Mouse (Mus musculus) cerebral cortex, adult 2 months (tissue): Measurements from ENCODE around the gene Plek2.

Experiments used
- WGBS: fragments of 180-500 bp; shearing (Covaris S2); methylation state at CpG from one replicate; pipeline ENCODE4 v1.1.7; 2018; 5-methylcytosine and 5-hydroxymethylcytosine counted together

The Plek2 gene

DNA sequence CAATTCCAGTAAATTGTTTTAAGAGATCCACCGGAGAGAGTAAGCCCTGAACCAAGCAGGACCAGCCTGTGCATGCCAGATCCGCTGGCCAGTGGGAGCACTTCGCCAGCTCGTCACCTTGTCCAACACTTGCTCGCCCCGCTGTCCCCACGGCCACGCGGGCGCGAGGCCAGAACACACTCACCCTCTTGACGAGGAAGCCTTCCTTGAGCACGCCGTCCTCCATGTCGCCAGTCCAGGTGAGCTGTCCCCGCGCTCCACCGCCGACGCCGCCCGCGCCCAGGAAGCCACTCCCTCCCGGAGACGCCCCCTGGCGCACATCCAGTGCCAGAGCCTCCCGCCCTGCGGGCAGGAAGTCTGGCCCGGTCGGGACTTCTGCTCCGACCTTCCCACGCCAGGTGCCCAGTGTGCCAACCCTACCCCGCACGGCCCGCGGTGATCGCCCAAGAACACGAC is at the start of gene Plek2:
Gene Plek2, minus strand, starts transcription at position 258 of the 456 bp plus-strand sequence.
- 4% methylated on average over 38 of the region's 38 CpGs for WGBS

DNA sequence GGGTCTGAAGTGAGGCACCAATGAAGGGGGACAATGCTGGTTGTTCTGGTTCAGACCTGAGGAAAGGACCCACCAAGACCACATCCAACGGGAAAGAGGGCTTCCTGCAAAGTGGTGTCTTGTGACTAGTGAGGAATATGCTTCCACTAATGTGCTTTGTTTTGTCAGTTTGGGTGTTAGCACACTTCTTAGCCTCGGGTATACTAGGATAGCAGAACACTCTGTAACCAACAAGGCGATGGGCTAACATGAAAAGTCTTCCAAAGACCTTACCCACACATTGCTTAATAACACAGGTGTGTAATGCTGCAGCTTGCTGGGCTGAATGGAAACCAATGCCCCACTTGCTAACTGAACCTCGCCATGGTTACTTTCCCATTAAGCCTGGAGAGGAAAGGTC is 49.6 kb upstream of the Plek2 start:
- 87% methylated on average over 4 of the region's 4 CpGs for WGBS

DNA sequence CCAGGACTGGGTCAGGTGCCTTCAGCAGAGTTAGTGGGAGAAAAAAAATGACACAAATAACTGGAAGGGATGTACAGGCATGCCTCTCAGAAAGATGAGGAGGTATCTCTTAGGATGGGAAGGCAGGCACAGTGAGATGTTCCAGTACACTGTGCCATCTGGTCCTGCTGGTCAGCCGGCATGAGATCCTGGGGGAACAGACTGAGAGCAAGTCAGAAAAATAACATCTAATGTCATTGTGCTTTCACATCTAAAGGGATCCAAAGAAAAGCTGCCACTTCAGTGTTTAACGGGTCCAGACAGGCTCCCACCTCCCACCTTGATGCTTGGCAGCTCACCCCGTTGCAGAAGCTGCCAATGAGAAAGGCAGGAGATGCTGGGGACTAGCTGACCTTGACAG is 45.7 kb upstream of the Plek2 start:
- WGBS = 18% methylated on average over 3 of the region's 3 CpGs

DNA sequence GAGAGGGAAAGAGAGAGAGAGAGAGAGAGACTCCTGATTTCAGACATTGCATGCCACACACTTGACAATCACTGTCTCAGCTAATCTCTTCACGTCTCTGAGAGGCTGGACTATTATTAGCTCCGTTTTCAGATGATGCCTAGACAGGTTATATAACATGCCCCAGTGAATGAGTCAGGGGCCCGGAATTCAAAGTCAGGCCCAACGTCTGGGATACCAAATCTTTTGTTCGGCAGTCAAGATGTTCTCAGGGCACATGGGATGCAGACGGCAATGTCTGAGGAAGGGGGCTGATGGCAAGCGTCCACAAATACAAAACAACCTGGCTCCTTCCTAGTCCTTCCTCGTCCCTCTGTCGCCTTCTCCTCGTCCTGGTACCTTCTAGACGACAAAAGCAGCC is 45.3 kb upstream of the Plek2 start:
- 45% methylated on average over 11 of the region's 11 CpGs for WGBS

DNA sequence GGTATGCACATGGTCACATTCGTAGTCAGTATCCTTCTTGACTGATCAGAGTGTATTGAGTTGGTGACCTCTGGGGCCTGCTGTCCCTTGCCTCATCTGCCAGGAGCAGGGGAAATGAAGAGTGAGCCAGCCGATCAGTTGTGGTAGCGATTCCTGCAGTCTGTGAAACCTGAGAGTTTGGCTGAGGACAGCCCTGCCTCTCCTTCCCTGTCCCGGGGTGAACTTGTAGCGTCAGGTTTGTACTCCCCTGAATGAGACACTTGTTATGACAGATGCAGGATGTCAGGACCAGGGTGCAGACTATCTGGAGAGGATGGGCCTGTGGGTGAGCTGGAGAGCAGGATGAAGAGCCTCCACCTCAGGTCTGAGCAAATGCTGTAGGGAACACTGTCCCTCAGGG is 40.9 kb upstream of the Plek2 start:
- WGBS = 80% methylated on average over 5 of the region's 5 CpGs

DNA sequence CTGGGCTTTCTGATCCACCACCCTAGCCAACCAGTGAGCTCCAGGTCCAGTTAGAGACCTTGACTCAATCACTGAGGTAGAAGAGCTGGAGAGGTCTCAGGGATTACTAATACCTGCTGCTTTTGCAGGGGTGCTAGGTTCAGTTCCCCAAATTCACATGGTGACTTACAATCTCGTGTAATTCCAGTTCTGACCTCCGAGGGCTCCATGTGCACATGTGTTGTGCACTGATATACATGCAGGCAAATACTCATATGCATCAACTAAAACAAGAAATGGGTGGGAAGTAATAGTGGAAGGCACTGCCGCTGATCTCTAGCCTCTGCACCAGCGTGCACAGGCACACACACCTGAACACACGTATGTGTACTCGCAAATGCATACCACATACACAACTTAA is 40.4 kb upstream of the Plek2 start:
- 78% methylated on average over 6 of the region's 6 CpGs for WGBS

DNA sequence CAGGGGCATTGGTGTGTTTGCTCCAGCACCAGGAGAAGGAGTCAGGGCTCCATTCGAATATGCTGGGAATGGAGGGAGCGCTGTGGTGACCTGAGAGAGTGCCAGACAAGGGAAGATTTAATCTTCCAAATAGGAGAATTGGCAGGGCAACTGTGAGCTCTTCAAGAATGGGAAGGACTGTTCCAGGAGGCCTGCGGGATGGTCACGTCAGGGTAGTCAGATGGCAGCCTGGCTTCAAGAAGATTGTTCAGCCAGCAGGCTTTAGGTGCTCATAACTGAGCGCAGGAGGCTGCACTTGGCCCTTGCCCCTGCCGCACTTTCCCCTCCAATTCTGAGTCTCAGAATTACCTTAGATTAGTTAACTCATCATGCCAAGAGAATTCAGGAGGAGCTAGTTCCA is 36.2 kb upstream of the Plek2 start:
- WGBS = 91% methylated on average over 6 of the region's 6 CpGs

DNA sequence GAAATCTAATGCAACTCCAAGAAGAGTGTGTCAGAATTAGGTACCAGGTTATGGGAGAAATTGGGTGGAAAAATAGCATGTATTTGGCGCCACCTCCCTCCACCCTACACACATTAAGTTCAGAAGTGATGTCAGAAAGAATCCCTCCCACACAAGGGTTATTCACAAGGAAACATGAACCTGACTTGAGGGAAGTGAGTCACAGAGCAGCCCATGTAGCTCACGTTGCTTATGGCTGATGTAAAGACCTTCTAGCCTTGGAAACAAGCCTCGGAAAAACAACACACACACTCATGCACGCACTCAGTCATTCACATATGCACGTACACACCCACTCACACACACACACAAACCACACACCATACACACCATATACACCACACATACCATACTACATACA is 33.3 kb upstream of the Plek2 start:
- WGBS = 80% methylated on average over 5 of the region's 5 CpGs

DNA sequence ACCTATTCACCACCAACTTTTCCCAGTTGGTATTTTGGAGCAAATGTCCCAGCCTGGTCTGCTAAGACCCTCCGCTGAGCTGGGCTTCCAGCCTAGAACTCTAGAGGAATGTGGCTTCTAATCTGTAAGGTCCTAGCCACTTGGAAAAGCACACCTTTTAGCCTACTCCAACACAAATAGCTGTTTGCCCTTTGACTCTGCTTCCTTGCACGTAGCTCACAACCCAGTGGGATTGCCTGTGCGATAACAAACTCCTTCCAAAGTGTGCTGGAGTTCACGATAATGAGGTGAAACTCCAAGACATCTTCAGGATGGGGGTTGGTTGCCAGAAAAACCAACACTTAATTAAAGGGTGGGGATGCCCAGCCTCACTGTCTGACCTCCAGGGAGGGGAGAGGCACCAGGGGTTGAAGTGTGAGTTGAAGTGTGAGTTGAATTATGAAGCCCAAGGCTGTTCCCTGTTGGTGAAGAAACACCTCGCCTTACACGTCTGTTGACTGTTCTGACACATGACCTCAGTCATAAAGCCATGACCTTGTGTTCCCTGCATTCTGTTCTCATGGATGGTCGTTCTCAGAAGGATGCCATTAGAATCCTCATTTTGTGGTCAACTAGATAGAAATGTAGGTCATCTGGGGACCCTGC is 32.8 kb upstream of the Plek2 start:
- 81% methylated on average over 7 of the region's 7 CpGs for WGBS

DNA sequence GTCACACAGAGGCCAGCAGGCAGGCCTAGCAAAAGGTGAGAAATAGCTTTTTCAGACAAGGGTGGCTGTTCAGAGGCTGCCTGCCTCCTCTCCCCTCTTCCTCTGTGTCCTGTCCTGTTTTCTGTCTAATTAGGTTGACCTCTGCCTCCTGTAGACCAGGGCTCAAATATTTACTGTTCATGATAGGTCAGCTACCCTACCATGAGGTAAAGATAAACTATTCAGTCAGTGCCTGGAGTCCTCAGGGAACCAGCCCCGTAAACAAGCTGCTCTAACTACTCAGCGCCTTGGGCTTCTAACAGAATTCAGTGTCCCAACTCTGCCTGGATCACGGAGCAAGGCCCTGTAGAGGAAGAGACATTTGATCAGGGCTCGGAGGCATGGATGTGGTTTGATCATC is 29.7 kb upstream of the Plek2 start:
- 82% methylated on average over 4 of the region's 4 CpGs for WGBS

DNA sequence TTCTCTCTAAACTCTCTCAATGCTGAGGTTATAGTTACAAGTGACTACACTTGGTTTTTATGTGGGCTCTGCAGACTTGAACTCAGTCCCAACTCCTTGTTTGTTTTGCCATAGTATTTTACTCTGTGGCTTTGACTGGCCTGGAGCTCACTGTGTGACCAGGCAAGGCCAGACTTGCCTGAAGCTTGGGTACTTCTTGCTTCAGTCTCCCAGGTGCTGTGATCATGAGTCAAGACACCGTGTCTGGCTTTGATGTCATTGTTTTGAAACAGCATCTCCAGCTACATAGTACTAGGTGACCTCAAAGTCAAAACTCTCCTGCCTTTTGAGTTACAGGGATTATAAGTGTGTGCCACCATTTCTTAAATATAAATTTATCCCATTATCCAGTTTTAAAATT is 23.1 kb upstream of the Plek2 start:
- 90% methylated on average over 1 of the region's 1 CpGs for WGBS

DNA sequence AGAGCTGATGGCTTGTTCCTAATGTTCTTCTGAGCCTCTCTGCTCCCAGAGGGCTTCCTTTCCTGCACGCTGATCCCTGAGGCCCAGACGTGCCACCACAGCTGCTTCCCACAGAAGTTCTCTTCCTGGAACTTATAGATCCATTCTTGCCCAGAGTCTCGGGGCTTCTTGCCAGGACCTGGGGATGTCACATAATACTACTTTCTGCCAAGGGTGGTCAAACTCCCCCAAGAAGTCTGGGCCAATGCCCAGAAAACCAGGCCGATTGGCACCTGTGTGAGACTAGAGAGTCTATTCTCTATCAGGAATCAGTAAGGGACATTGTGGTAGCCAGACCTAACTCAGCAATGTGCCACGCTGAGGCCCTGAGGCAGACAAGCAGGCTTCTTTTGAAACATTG is 20.5 kb upstream of the Plek2 start:
- WGBS = 68% methylated on average over 5 of the region's 5 CpGs

DNA sequence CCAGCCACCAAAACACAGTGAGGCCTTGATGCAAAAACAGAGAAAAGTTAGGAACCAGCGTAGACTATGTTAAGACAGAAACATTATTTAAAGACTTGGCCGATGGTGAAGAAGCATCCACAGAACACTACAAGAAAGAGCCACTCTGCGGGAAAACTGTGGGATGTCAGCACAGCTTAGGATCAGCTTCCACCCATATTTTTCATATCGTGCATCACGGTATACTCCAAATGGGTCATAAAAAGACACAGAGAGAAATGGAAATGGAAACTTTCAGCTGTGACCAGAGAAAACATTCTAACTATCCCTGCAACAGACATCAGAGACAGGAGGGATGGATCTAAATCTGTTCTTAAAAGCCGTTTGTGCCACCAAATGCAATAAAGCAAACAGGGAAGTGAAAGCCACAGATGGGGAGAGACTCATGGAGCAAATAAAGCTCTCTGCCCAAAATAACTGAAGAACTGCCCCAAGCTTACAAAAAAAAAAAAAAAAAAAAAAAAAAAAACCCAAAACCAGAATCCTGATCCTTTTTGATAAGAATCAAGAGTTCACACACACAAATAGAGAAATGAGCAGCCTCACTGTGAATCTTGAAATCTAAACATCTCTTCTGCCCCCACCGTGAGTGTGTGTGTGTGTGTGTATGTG is 16.9 kb upstream of the Plek2 start:
- WGBS = 45% methylated on average over 7 of the region's 7 CpGs

DNA sequence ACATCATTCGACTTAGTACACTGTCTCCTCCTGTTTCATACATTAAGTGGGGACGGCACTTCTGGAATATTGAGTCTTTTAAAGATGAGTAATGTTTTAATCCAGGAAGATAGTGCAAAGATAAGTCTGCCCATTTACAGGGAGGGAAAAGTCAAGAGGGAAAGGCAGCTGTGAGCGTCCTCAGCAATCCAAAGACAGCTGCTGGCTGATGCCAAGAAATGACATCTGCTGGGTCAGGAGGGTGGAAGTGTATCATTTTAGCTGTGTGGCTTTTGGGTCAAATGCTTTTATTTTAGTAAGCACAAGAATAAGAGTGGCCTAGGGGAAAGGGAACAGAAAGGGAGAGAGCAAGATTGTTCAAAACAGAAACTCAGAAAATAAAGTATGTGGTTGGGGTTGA is 15.3 kb upstream of the Plek2 start:
- WGBS = 81% methylated on average over 3 of the region's 3 CpGs

DNA sequence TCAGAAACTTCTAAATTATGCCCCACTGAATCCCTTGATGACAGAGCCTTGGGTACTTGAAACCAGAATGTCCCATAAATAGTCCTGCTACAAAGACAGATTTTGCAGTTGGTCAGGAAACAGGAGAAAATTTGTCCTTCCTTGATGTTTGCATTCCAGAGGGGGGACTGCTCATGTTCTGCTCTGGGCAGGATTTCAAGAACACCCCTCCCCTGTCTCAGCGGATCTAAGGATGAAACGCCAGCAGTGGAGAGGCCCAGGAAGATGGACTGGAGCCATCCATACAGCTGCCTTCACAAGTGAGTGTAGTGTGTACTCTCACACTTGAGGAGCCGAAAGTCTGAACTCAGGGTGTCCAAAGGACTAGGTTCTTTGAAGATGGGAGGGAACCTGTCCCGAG is 14.7 kb upstream of the Plek2 start:
- WGBS = 59% methylated on average over 4 of the region's 4 CpGs

DNA sequence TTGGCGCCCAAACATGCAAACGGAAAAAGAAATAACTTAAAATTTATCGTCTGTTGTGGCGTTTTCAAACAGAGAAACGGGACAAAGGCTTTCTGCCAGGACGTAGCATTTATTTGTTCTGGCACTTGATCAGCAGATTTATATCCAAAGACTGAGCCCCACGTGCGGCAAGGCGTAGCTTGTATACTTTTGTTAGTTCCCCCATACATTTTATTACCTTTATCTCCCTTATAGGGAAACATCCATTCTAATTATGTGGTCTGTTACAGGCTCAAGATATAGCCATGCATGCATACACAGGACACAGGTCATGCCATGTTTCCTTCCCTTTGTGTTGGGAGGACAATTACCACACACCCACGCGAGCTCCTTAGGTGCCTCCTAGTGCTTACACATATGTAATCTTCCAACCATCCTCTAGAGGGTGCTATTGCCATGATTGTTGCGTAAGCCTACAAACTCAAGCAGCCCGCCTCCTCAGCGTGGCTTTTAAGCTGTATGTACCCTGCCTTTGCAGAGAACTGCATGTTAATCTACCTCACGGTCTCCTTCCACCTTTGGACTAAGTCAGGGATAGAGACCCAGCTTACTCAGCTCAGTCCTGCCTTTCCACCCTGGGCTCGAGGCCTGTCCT is 12.4 kb upstream of the Plek2 start:
- WGBS = 17% methylated on average over 16 of the region's 16 CpGs

DNA sequence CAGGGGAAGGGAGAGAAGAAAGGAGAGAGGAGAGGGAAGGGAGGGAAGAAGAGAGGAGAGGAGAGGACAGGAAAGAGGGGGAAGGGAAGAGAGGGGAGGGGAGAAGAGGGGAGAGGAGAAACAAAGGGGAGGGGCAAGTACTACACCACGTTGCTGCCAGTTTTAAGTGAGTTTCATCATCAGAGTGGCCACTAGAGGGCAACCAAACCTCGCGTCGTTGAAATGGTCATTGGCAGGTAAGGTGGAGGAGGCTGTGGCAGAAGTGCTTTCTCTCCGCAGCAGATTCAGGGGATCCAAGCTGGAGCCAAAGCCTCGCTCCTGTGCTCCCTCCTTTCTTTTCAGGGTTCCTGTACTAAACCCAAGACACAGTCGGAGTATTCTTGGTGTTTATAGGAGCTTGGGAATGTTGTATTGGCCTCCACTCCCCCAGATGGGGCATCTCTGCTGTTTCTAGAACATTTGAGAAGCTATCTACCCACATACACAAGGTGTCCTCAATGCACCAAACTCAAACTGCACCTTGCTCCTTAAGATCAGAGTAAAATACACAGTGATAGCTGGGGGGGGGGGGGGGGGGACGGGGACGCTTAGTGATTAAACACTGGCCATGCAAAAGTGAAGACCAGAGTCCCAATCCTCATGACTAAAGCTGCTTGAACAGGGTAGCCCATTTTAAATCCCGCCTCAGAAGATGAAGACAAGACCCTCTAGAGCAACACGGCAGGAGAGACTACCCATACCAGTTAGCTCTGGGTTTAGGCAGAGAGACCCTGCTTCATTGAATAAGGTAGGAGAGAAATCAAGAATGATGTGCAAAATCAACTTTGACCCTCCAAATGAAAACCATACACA is 11.7 kb upstream of the Plek2 start:
- 11% methylated on average over 11 of the region's 11 CpGs for WGBS

DNA sequence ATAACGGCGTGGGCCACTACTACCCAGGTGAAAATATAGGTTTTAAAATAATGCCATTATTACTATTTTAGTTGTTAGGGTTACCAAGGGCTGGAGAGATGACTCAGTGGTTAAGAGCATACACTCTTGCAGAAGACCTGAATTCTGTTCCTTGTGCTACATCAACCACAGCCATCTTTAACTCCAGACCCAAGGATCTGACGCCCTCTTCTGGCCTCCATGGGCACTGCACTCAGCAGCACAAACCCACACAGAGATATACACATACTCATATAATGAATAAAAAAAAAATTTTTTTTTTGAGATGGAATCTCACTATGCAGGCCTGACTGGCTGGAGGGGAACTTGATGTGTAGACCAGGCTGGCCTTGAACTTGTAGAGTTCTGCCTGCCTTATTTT is 9.5 kb upstream of the Plek2 start:
- 78% methylated on average over 3 of the region's 3 CpGs for WGBS

DNA sequence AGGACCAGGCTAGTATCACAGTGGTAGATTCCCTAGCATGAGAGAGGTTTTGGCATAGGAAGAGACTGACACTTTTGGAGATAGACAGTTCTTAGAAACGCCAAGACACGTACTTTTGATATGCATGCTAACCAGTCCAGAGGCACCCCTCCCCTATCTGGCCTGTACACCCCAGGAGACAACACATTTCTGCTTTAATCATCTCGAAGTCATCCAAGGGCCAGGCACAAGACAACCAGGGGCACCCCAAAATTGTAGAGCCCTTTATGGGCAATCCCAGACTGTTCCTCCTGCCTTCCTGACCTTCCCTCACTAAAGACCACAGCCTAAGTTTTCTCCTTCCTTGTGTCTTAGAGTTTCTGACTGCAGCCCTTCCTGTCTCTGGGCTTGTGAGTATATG is 8.8 kb upstream of the Plek2 start:
- WGBS = 79% methylated on average over 3 of the region's 3 CpGs

DNA sequence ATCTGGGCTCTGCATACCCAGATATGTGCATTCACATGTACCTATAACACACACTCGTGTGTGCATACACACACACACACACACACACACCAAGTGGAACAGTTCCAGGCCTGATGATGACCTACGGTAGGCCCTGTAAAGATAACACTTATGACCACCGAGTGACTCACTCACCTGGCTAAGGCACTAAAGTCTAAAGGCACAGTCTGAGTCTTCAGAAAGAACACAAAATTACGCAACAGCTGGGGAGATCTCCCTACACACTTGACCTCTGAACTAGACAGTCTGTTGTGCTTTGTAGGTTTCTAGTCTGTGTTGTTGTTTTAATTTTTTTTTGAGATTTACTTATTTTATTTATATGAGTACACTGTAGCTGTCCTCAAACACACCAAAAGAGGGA is 7.7 kb upstream of the Plek2 start:
- 95% methylated on average over 4 of the region's 4 CpGs for WGBS

DNA sequence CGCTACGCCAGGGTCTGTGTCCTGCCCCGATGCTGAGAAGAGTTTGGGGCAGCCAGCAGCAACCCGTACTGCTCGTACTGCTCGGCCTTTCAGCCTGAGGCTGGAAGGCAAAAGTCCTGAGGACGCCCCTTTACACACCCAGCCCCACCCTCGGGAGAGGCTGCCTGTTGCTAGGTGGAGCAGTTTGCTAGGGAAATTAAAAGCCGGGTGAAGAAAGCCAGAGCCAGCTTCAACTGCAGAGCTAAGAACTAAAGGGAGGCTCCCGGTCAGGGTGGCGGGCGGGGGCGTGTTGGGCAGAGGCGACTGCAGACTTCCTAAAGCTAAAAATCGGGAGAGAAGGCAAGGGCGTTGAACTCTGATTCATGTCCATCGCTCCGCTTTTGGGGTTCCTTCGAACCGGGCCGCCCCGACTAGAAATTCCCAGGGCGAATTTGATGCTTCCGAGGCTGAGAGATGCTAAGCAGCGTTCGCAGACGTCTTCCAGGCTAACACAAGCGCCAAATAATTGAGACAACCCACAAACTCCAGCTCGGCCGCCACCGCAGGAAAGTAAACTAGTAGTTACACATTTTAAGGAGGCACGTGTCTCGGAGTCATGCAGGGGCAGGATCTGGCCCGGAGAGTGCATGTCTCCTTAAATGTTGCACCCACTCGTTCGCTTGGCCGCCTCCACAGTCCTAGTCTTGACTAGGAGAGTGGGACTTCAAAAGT is 5.1 kb upstream of the Plek2 start:
- 4% methylated on average over 37 of the region's 37 CpGs for WGBS
